Mouse (Mus musculus): ENCODE data around the gene Klk15. TPM values are rescaled to one million over a fixed set of nuclear protein-coding genes. Genes with fewer than 3 reads are reported as not detected.
"Not testable (repeated sequence)": the region's sequence is repeated elsewhere in the genome, so short reads cannot be mapped to it uniquely, and the experiment has no call there.

The Klk15 gene
- polyA plus RNA-seq, 1 experiment from 2014 or later, result not detected

DNA sequence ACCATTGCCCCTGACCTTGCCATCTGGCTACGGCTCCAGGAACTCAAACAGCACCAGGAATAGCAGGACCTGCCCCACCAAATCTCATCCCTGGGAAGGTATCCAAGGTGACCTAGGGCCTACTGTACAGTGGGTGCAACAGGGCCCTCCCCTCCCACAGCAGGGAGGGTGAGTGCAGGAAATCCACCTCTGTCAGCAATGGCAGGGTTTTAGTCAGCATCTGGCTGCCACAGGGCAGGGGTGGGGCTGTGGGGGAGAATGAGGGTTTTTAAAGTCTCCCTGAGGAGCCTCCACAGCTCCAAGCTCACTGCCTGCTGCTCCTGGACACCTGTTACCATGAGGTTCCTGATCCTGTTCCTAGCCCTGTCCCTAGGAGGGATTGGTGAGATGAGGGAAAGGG lies 42.2 kb downstream of the Klk15 start, which contains the start of gene Klk1b9:
TSS of gene Klk1b9 (plus strand) at position 301 of the 400 bp plus-strand sequence.
- ATAC-seq (ENCODE audit: extremely low read depth, insufficient number of reproducible peaks, low FRiP score, low TSS enrichment); H3K4me3 ChIP-seq; H3K9me3 ChIP-seq: not testable (repeated sequence)

DNA sequence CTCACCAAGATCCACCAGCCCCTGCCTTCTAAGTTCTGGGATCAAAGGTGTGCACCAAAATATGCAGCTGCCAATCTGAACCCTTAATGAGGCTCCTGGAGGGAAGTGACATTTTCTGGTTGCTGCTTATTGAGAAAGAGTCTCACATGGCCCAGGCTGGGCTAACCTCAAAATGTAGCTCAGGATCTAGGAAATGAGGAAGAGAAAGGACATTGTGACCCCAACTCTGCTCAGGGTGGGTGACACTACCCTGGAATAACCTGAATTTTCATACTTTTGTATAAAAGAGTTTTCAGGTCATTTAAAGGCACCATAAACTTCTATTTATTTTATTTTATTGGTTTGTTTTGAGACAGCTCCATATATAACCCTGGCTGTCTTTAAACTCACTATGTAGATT lies 52.1 kb downstream of the Klk15 start:
- H3K27ac ChIP-seq (replicated peaks), result no peak overlapping the region
- H3K36me3 ChIP-seq, result no peaks in the 10 kb centered on the region
- no peak for ATAC-seq (ENCODE audit: extremely low read depth, insufficient number of reproducible peaks, low FRiP score, low TSS enrichment)
- H3K4me2 ChIP-seq, result no peak overlapping the region
- no peaks in the 10 kb centered on the region for H3K27me3 ChIP-seq (replicated peaks)
- H3K4me3 ChIP-seq, result no peak overlapping the region
- no peaks in the 10 kb centered on the region for H3K4me1 ChIP-seq
- H3K9me3 ChIP-seq, result no peaks in the 10 kb centered on the region
- no peak overlapping the region for H3K9ac ChIP-seq

More for the DNA sequence above, 42.2 kb downstream of the Klk15 start, which contains the start of gene Klk1b9:
- 60% methylated on average over 1 of the region's 1 CpGs for WGBS
- not testable (repeated sequence) for H3K27ac ChIP-seq (replicated peaks); H3K9ac ChIP-seq; H3K4me1 ChIP-seq; H3K27me3 ChIP-seq (replicated peaks); H3K4me2 ChIP-seq; H3K36me3 ChIP-seq

Other genes with a start within 250 kb of the Klk15 start
- gene Klk14, start 243.3 kb upstream of the Klk15 start, polyA plus RNA-seq (2015; fragmentation: Nextera tagmentation; extraction: Ambion mirVana), result not detected in 2 replicates
- gene Klk13, start 221.2 kb upstream of the Klk15 start, polyA plus RNA-seq (2015; fragmentation: Nextera tagmentation; extraction: Ambion mirVana), result 0.20 TPM in 1 of 2 replicates, not detected in the other
- not detected in 2 replicates for gene Klk12, start 164.8 kb upstream of the Klk15 start, polyA plus RNA-seq (2015; fragmentation: Nextera tagmentation; extraction: Ambion mirVana)
- gene Klk11, start 159.1 kb upstream of the Klk15 start, polyA plus RNA-seq (2015; fragmentation: Nextera tagmentation; extraction: Ambion mirVana), result not detected in 2 replicates
- gene Klk10, start 152.7 kb upstream of the Klk15 start, polyA plus RNA-seq (2015; fragmentation: Nextera tagmentation; extraction: Ambion mirVana), result 0.10 and 0.11 TPM in 2 replicates
- 0.13 and 0.25 TPM in 2 replicates for gene Klk9, start 141.8 kb upstream of the Klk15 start, polyA plus RNA-seq (2015; fragmentation: Nextera tagmentation; extraction: Ambion mirVana)
- gene Klk8, start 136.2 kb upstream of the Klk15 start, polyA plus RNA-seq (2015; fragmentation: Nextera tagmentation; extraction: Ambion mirVana), result 25.8 and 27.9 TPM in 2 replicates
- 0.09 and 0.10 TPM in 2 replicates for gene Klk7, start 122.4 kb upstream of the Klk15 start, polyA plus RNA-seq (2015; fragmentation: Nextera tagmentation; extraction: Ambion mirVana)
- not detected in 2 replicates for gene Klk6, start 109.2 kb upstream of the Klk15 start, polyA plus RNA-seq (2015; fragmentation: Nextera tagmentation; extraction: Ambion mirVana)
- not detected in 2 replicates for gene Klk5, start 91.8 kb upstream of the Klk15 start, polyA plus RNA-seq (2015; fragmentation: Nextera tagmentation; extraction: Ambion mirVana)
- not detected in 2 replicates for gene Klk4, start 52.6 kb upstream of the Klk15 start, polyA plus RNA-seq (2015; fragmentation: Nextera tagmentation; extraction: Ambion mirVana)
- not detected in 2 replicates for gene Klk1b8, start 16.9 kb downstream of the Klk15 start, polyA plus RNA-seq (2015; fragmentation: Nextera tagmentation; extraction: Ambion mirVana)
- not detected in 2 replicates for gene Klk1b1, start 33.0 kb downstream of the Klk15 start, polyA plus RNA-seq (2015; fragmentation: Nextera tagmentation; extraction: Ambion mirVana)
- not detected in 2 replicates for gene Klk1b9, start 42.3 kb downstream of the Klk15 start, polyA plus RNA-seq (2015; fragmentation: Nextera tagmentation; extraction: Ambion mirVana)
- not detected in 2 replicates for gene Klk1b11, start 62.1 kb downstream of the Klk15 start, polyA plus RNA-seq (2015; fragmentation: Nextera tagmentation; extraction: Ambion mirVana)
- gene Klk1b26, start 78.4 kb downstream of the Klk15 start, polyA plus RNA-seq (2015; fragmentation: Nextera tagmentation; extraction: Ambion mirVana), result not detected in 2 replicates
- gene Klk1b27, start 118.5 kb downstream of the Klk15 start, polyA plus RNA-seq (2015; fragmentation: Nextera tagmentation; extraction: Ambion mirVana), result not detected in 2 replicates
- gene Klk1b21, start 168.6 kb downstream of the Klk15 start, polyA plus RNA-seq (2015; fragmentation: Nextera tagmentation; extraction: Ambion mirVana), result not detected in 2 replicates
- not detected in 2 replicates for gene Klk1b22, start 178.9 kb downstream of the Klk15 start, polyA plus RNA-seq (2015; fragmentation: Nextera tagmentation; extraction: Ambion mirVana)
- gene Klk1b16, start 203.0 kb downstream of the Klk15 start, polyA plus RNA-seq (2015; fragmentation: Nextera tagmentation; extraction: Ambion mirVana), result not detected in 2 replicates